Mouse (Mus musculus) intestine, embryonic 15.5 days (tissue): ENCODE measurements around the gene Qsox1. TPM values are rescaled to one million over a fixed set of nuclear protein-coding genes. Genes with fewer than 3 reads are reported as not detected.

ENCODE experiments used
- ATAC-seq: fragments of 200-750 bp; cut with Nextera tagmentation; 2 replicates; pipeline ENCODE4 v1.8.0; 2017; ENCODE audit warnings: moderate TSS enrichment, moderate library complexity
- H3K27ac ChIP-seq: fragments of 300-500 bp; sonication (generic); 2 replicates; pipeline ENCODE4 v1.5.1; 2015; ENCODE audit warnings: mild to moderate bottlenecking, inconsistent platforms
- H3K27me3 ChIP-seq: fragments of 300-500 bp; sonication (generic); replicated peaks from 2 replicates; pipeline ENCODE4 v1.6.1; 2015; ENCODE audit warnings: inconsistent platforms
- H3K36me3 ChIP-seq: fragments of 300-500 bp; sonication (generic); 2 replicates; pipeline ENCODE4 v1.6.1; 2015; ENCODE audit warnings: inconsistent platforms
- H3K4me1 ChIP-seq: fragments of 300-500 bp; sonication (generic); replicated peaks from 2 replicates; pipeline ENCODE4 v1.6.1; 2015; ENCODE audit warnings: inconsistent platforms
- H3K4me2 ChIP-seq: fragments of 300-500 bp; sonication (generic); replicated peaks from 2 replicates; pipeline ENCODE4 v1.6.1; 2015; ENCODE audit warnings: mild to moderate bottlenecking, inconsistent platforms
- H3K4me3 ChIP-seq: fragments of 300-500 bp; sonication (generic); replicated peaks from 2 replicates; pipeline ENCODE4 v1.5.1; 2015; ENCODE audit warnings: inconsistent platforms
- H3K9ac ChIP-seq: fragments of 300-500 bp; sonication (generic); 2 replicates; pipeline ENCODE4 v1.6.1; 2015; ENCODE audit warnings: inconsistent platforms
- H3K9me3 ChIP-seq: fragments of 300-500 bp; sonication (generic); 2 replicates; pipeline ENCODE4 v1.6.1; 2016; ENCODE audit warnings: inconsistent platforms
- WGBS: fragments of 180-500 bp; shearing (Covaris S2); methylation state at CpG from one replicate; pipeline ENCODE4 v1.1.7; 2015; 5-methylcytosine and 5-hydroxymethylcytosine counted together
- polyA plus RNA-seq: library from polyadenylated mRNA; unstranded; fragments of >200 nt; fragmentation: Nextera tagmentation; extraction: Ambion mirVana; gene quantifications from 2 replicates; pipeline ENCODE4 v1.2.1, GENCODE M21; 2015

Gene Qsox1
- polyA plus RNA-seq, 1 experiment from 2014 or later = 40.3 TPM

- no peaks in the 10 kb centered on the region for H3K4me1 ChIP-seq
- 64% methylated on average over 7 of the region's 7 CpGs for WGBS
- H3K4me2 ChIP-seq = no peak overlapping the region
- ATAC-seq = no peak
- no peaks in the 10 kb centered on the region for H3K36me3 ChIP-seq
- no peak overlapping the region for H3K4me3 ChIP-seq
- H3K9ac ChIP-seq = no peak overlapping the region
- no peaks in the 10 kb centered on the region for H3K9me3 ChIP-seq
- peaks cover 10% of the 10 kb centered on the region for H3K27me3 ChIP-seq
- H3K27ac ChIP-seq = no peak overlapping the region
These were observed 55.1 kb downstream of the Qsox1 start for GRCm38 (mm10) chr1:155757621-155758020.

DNA sequence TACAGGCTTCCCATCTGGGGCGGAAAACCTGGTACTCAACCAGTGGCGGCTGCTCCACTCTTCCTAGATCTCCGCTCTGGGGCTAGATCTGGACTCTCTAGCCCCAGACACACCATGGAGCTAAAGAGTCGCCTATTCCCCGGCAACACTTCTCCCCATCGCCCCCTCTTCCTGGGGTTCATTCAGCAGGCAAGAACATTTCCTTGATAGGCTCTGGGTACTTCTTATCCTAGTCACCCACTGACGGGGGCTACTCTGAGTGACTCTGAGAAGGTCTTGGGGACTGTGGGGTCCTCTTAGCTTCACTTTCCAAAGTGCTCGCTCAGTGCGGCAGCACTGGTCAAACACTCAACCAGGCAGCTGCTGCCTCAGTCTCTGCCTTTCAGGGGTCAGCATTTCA lies 59.3 kb downstream of the Qsox1 start:
- WGBS = 67% methylated on average over 9 of the region's 9 CpGs
- Histone ChIP-seq H3K4me3 (no peak overlapping the region), H3K9ac (no peak overlapping the region), H3K27ac (no peak overlapping the region), H3K36me3 (no peaks in the 10 kb centered on the region), H3K4me2 (no peak overlapping the region), H3K9me3 (no peaks in the 10 kb centered on the region), H3K4me1 (no peaks in the 10 kb centered on the region), H3K27me3 (peaks cover 50% of the 10 kb centered on the region)
- ATAC-seq = no peak

- no peak within 1 kb of the TSS for H3K9ac ChIP-seq
- H3K4me3 ChIP-seq = no peak within 1 kb of the TSS
- H3K4me1 ChIP-seq = no peaks in the 10 kb centered on the region
- no peaks in the 10 kb centered on the region for H3K36me3 ChIP-seq
- WGBS = 63% methylated on average over 6 of the region's 6 CpGs
- H3K27ac ChIP-seq = no peak within 1 kb of the TSS
- no peak within 1 kb of the TSS for H3K4me2 ChIP-seq
- no peaks in the 10 kb centered on the region for H3K9me3 ChIP-seq
- ATAC-seq = no peak
- H3K27me3 ChIP-seq = peaks cover 64% of the 10 kb centered on the region
These were observed 61.0 kb downstream of the Qsox1 start, which contains the start of gene Lhx4 for GRCm38 (mm10) chr1:155751484-155752255. Gene Lhx4 (minus strand): TSS chr1:155751684.

- H3K9me3 ChIP-seq = no peaks in the 10 kb centered on the region
- H3K27me3 ChIP-seq = peaks cover 75% of the 10 kb centered on the region
- H3K27ac ChIP-seq = no peak overlapping the region
- 17% methylated on average over 11 of the region's 11 CpGs for WGBS
- no peak overlapping the region for H3K4me3 ChIP-seq
- no peak overlapping the region for H3K4me2 ChIP-seq
- ATAC-seq = no peak
- no peaks in the 10 kb centered on the region for H3K36me3 ChIP-seq
- no peak overlapping the region for H3K9ac ChIP-seq
- H3K4me1 ChIP-seq = no peaks in the 10 kb centered on the region
These were observed 62.0 kb downstream of the Qsox1 start for GRCm38 (mm10) chr1:155750517-155751178.

DNA sequence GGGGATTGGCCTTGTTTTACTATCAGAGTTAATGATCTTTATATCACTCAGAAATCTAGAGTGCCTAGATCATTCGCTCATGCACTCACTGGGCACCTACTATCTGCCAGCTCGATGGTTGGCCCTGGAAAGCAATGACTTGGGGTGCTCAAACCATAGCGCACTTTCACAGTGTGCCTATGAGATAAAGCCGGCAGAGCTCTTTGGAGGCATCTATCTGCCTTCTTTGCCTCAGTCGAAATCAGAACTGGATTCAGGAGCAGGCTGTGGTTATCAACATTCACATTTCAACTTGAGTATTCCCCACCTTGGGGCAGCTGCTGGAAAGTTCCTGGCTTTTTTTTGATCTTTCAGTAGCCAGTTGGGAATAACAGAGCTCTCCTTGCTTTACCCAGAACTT lies 64.8 kb downstream of the Qsox1 start:
- Histone ChIP-seq H3K4me1 (peaks cover 2% of the 10 kb centered on the region; the same call in 1 of the 2 replicates), H3K27ac (no peak overlapping the region), H3K4me3 (no peak overlapping the region), H3K9me3 (no peaks in the 10 kb centered on the region), H3K36me3 (no peaks in the 10 kb centered on the region), H3K4me2 (no peak overlapping the region), H3K27me3 (peaks cover 79% of the 10 kb centered on the region), H3K9ac (no peak overlapping the region)
- no peak for ATAC-seq
- WGBS = 73% methylated on average over 5 of the region's 5 CpGs

DNA sequence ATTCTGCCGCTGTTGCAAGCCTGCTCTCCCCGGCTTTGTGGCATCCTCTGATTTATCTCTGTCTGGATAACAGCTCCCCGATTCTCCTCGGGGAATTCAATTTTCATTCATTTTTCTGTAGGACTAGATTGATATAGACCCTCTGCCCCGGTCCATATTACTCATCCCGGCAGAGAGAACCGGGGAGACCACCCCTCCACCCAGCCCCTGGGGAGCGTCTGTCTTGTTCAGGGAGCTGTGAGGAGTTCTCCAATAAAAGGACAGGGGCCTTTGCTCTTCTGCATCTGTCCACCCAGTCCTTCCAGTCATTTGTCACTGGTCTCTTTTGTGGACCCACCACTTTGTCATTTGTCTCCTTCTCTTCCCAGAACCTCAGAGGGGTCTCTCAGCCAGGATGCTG lies 65.7 kb downstream of the Qsox1 start:
- peaks cover 83% of the 10 kb centered on the region for H3K27me3 ChIP-seq
- H3K4me3 ChIP-seq = no peak overlapping the region
- H3K9ac ChIP-seq = no peak overlapping the region
- H3K4me1 ChIP-seq = peaks cover 11% of the 10 kb centered on the region
- H3K9me3 ChIP-seq = no peaks in the 10 kb centered on the region
- H3K27ac ChIP-seq = no peak overlapping the region
- no peak overlapping the region for H3K4me2 ChIP-seq
- H3K36me3 ChIP-seq = no peaks in the 10 kb centered on the region
- WGBS = 15% methylated on average over 8 of the region's 8 CpGs
- ATAC-seq = no peak

DNA sequence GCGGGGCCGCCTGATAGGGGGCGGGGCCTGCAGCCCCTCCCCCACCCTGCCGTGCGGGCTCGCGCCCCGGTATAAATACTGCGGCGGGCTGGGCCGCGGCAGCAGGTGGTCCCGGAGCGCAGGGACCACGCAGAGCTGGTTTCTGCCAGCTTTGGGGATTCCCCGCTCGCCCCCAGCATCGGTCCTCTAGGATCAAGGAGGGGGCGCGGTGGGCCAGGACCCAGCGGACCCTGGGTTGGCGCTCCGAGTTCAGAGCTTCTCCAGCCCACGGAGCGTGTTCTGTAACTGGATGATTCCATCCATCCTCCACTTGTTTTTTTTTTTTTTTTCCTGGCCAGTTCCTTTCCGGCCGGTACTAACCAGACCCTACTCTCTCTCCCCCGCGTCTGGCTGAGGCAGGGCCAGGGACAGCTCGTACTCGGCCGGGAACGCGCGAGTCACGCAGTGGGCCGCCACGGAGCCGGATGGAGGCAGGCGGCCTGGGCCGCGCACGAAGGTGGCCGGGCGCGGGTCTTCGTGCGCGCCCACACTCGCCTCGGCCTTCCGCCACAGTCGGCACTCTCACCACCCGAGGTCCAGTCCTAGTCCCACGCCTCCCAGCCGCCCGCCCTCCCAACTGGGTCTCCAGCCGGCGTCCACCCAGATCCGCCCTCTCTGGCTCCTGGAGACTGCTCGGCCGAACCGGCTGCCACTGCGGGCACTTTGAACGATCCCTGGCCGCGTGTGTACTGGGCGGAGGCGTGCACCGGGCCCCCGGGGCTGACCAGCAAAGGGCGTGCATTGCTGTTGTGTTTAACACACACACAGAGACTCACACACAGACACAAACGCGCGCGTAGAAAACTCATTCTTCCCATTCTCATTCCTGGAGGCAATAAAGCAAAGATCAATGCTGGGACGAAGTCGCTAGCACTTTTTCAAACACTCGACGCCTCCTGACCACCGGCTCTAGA lies 70.0 kb downstream of the Qsox1 start:
- peak overlapping the region; percentile 45 for H3K4me3 ChIP-seq
- peak; percentile 62 for ATAC-seq
- no peaks in the 10 kb centered on the region for H3K36me3 ChIP-seq
- no peak overlapping the region for H3K27ac ChIP-seq
- peak overlapping the region; percentile 36 for H3K9ac ChIP-seq
- H3K27me3 ChIP-seq = peaks cover 86% of the 10 kb centered on the region
- peaks cover 28% of the 10 kb centered on the region for H3K4me1 ChIP-seq
- H3K4me2 ChIP-seq = peak overlapping the region; percentile 98
- WGBS = under 1% methylated on average over 81 of the region's 81 CpGs
- no peaks in the 10 kb centered on the region for H3K9me3 ChIP-seq

DNA sequence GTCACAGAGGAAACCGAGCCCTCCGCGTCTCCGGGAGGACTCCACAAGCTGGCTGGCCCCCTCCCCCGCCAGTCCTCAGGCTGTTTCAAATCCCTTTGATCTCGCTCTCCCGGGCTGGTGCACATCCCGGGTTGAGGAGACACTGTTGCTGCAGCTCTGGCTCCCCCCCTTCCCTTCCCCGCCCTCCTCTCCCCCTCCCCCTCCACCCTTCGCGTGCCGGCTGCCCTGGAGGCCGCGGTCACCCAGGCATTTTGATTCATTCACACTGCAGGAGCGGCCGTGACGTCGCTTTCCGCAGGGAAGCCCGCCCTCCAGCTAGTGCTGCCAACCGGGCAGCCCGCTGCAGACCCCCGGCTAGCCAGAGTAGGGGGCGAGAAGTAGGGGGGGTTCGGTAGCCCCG lies 70.7 kb downstream of the Qsox1 start:
- H3K9ac ChIP-seq = peak overlapping the region; percentile 26
- peak; percentile 64 for ATAC-seq
- no peaks in the 10 kb centered on the region for H3K36me3 ChIP-seq
- H3K9me3 ChIP-seq = no peaks in the 10 kb centered on the region
- under 1% methylated on average over 25 of the region's 26 CpGs for WGBS
- H3K27ac ChIP-seq = no peak overlapping the region
- peaks cover 86% of the 10 kb centered on the region for H3K27me3 ChIP-seq
- peak overlapping the region; percentile 98 for H3K4me2 ChIP-seq
- H3K4me3 ChIP-seq = peak overlapping the region; percentile 45
- H3K4me1 ChIP-seq = peaks cover 35% of the 10 kb centered on the region

GRCm38 (mm10) chr1:155741378-155741945 lies 71.2 kb downstream of the Qsox1 start:
- Histone ChIP-seq H3K4me2 (peak overlapping the region; percentile 98), H3K9ac (0 out of 2 replicates have a peak overlapping the region, but pooled peaks have one; percentile 8), H3K36me3 (no peaks in the 10 kb centered on the region), H3K27me3 (peaks cover 86% of the 10 kb centered on the region), H3K4me1 (peaks cover 38% of the 10 kb centered on the region), H3K27ac (no peak overlapping the region), H3K4me3 (peak overlapping the region; percentile 45), H3K9me3 (no peaks in the 10 kb centered on the region)
- under 1% methylated on average over 34 of the region's 34 CpGs for WGBS
- ATAC-seq = no peak

- Histone ChIP-seq H3K27me3 (peaks cover 86% of the 10 kb centered on the region), H3K9ac (0 out of 2 replicates have a peak overlapping the region, but pooled peaks have one; percentile 8), H3K4me2 (peak overlapping the region; percentile 98), H3K36me3 (no peaks in the 10 kb centered on the region), H3K4me1 (peaks cover 38% of the 10 kb centered on the region), H3K27ac (no peak overlapping the region), H3K4me3 (peak overlapping the region; percentile 45), H3K9me3 (no peaks in the 10 kb centered on the region)
- ATAC-seq = no peak
- WGBS = under 1% methylated on average over 44 of the region's 44 CpGs
These were observed 71.9 kb downstream of the Qsox1 start for GRCm38 (mm10) chr1:155740622-155741377.

- no peak overlapping the region for H3K27ac ChIP-seq
- under 1% methylated on average over 25 of the region's 25 CpGs for WGBS
- no peaks in the 10 kb centered on the region for H3K9me3 ChIP-seq
- 0 out of 2 replicates have a peak overlapping the region, but pooled peaks have one; percentile 6 for H3K4me2 ChIP-seq
- no peak overlapping the region for H3K9ac ChIP-seq
- H3K27me3 ChIP-seq = peaks cover 93% of the 10 kb centered on the region
- no peak for ATAC-seq
- no peak overlapping the region for H3K4me3 ChIP-seq
- H3K4me1 ChIP-seq = peaks cover 36% of the 10 kb centered on the region
- no peaks in the 10 kb centered on the region for H3K36me3 ChIP-seq
These were observed 74.8 kb downstream of the Qsox1 start for GRCm38 (mm10) chr1:155737809-155738383.
